Mouse (Mus musculus) neural tube, embryonic 12.5 days (tissue): Measurements from ENCODE around the gene Tnfaip1. TPM values are rescaled to one million over a fixed set of nuclear protein-coding genes. Genes with fewer than 3 reads are reported as not detected.

Source experiments
- ATAC-seq: fragments of 200-750 bp; cut with Nextera tagmentation; 2 replicates; pipeline ENCODE4 v1.8.0; 2017; ENCODE audit warnings: low read depth, mild to moderate bottlenecking, moderate TSS enrichment, moderate library complexity; ENCODE audit not compliant: low FRiP score
- H3K27ac ChIP-seq: fragments of 300-500 bp; sonication (generic); 2 replicates; pipeline ENCODE4 v1.5.1; 2016
- H3K27me3 ChIP-seq: fragments of 300-500 bp; sonication (generic); replicated peaks from 2 replicates; pipeline ENCODE4 v1.6.1; 2016; ENCODE audit warnings: mild to moderate bottlenecking
- H3K36me3 ChIP-seq: fragments of 300-500 bp; sonication (generic); 2 replicates; pipeline ENCODE4 v1.6.1; 2016; ENCODE audit warnings: mild to moderate bottlenecking
- H3K4me1 ChIP-seq: fragments of 300-500 bp; sonication (generic); 2 replicates; pipeline ENCODE4 v1.6.1; 2016
- H3K4me2 ChIP-seq: fragments of 300-500 bp; sonication (generic); replicated peaks from 2 replicates; pipeline ENCODE4 v1.6.1; 2016; ENCODE audit warnings: mild to moderate bottlenecking
- H3K4me3 ChIP-seq: fragments of 300-500 bp; sonication (generic); 2 replicates; pipeline ENCODE4 v1.5.1; 2016
- H3K9ac ChIP-seq: fragments of 300-500 bp; sonication (generic); 2 replicates; pipeline ENCODE4 v1.6.1; 2016; ENCODE audit warnings: mild to moderate bottlenecking
- H3K9me3 ChIP-seq: fragments of 300-500 bp; sonication (generic); 2 replicates; pipeline ENCODE4 v1.6.1; 2016; ENCODE audit warnings: mild to moderate bottlenecking
- WGBS: fragments of 180-500 bp; shearing (Covaris S2); methylation state at CpG from one replicate; pipeline ENCODE4 v1.1.7; 2016; 5-methylcytosine and 5-hydroxymethylcytosine counted together
- polyA plus RNA-seq: library from polyadenylated mRNA; unstranded; fragments of >200 nt; fragmentation: Nextera tagmentation; extraction: Ambion mirVana; gene quantifications from 2 replicates; pipeline ENCODE4 v1.2.1, GENCODE M21; 2016

Tnfaip1 gene
- polyA plus RNA-seq, 1 experiment from 2014 or later, result 58.0 TPM

DNA sequence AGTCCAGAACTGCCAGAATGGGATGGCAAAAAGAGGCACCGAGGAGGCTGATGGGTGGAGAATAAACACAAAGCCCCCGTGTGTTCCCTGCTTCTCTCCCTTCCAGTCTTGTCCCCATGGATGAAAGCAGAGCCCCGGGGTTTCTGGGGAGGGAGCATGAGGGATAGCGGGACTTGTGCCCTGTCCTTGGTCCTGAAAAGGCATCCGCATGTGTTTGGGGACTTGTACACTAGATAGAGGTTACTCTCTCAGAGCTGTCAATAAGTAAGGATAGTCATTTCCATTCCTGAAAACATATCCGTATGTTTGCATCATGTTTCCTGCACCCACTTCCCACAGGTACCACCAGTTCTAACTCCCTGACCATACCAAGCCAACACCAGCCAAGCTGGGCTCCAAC is 40.2 kb downstream of the Tnfaip1 start:
- H3K27ac ChIP-seq, result no peak overlapping the region
- H3K27me3 ChIP-seq, result peaks cover 41% of the 10 kb centered on the region
- H3K9ac ChIP-seq, result peak overlapping the region; percentile 26; the same call in 1 of the 2 replicates
- H3K4me3 ChIP-seq, result peak overlapping the region; percentile 74; the same call in 1 of the 2 replicates
- H3K36me3 ChIP-seq, result no peaks in the 10 kb centered on the region
- no peaks in the 10 kb centered on the region for H3K9me3 ChIP-seq
- H3K4me2 ChIP-seq, result peak overlapping the region; percentile 94
- peaks cover 18% of the 10 kb centered on the region for H3K4me1 ChIP-seq
- no peak for ATAC-seq
- WGBS, result 6% methylated on average over 6 of the region's 6 CpGs

DNA sequence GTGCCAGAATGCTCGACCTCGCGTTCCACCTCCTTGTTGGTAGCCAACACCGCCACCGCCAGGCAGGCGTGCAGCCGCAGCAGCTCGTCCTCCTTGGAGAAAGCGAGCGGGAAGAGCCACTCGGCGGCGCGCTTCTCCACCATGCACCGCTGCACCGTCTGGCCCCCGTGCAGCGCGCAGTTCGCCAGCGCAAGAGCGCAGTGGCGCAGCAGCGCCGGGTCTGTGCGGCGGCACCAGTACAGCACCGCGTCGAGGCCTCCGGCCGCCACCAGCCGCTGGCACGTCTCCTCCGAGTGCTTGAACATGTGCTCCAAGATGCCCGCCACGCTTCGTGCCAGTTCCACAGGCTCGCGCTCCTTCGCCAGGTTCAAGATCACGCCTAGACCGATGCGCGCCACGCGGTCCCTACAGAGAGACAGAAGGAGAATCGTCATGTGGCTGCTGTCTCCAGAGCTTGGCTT is 45.3 kb downstream of the Tnfaip1 start:
- Histone ChIP-seq H3K27ac (no peak overlapping the region), H3K27me3 (peaks cover 57% of the 10 kb centered on the region)

DNA sequence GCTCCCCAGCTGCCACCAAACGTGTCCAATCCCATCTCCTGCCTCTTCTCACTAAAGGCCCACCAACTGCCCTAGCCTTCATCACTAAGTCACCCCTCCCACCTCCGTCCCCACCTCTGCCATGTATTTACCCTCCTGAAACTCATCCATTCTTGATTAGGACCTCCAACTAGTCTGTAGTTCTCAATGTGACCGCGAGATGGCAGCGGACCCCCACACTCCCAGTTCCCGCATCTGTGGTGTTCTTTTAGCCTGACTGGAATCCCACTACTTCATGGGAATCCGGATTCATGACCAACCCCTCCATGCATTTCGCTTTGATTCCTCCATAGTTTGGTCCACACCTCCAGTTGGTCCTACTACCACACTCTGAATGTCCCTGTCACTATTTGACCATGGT is 48.0 kb downstream of the Tnfaip1 start:
- no peak overlapping the region for H3K9ac ChIP-seq
- H3K9me3 ChIP-seq, result no peaks in the 10 kb centered on the region
- H3K27ac ChIP-seq, result no peak overlapping the region
- WGBS, result 2% methylated on average over 8 of the region's 8 CpGs
- H3K4me1 ChIP-seq, result peaks cover 11% of the 10 kb centered on the region
- no peak for ATAC-seq
- H3K27me3 ChIP-seq, result peaks cover 54% of the 10 kb centered on the region
- peaks cover 21% of the 10 kb centered on the region for H3K36me3 ChIP-seq
- no peak overlapping the region for H3K4me2 ChIP-seq
- H3K4me3 ChIP-seq, result no peak overlapping the region

More for the DNA sequence above, 45.3 kb downstream of the Tnfaip1 start:
- H3K4me1 ChIP-seq, result peaks cover 14% of the 10 kb centered on the region
- ATAC-seq, result 0 out of 2 replicates have a peak, but pooled peaks have one; percentile 48
- H3K36me3 ChIP-seq, result peaks cover 17% of the 10 kb centered on the region
- 0 out of 2 replicates have a peak overlapping the region, but pooled peaks have one; percentile 48 for H3K9ac ChIP-seq
- WGBS, result 11% methylated on average over 48 of the region's 48 CpGs
- H3K4me2 ChIP-seq, result peak overlapping the region; percentile 58
- H3K4me3 ChIP-seq, result peak overlapping the region; percentile 21
- H3K9me3 ChIP-seq, result no peaks in the 10 kb centered on the region

DNA sequence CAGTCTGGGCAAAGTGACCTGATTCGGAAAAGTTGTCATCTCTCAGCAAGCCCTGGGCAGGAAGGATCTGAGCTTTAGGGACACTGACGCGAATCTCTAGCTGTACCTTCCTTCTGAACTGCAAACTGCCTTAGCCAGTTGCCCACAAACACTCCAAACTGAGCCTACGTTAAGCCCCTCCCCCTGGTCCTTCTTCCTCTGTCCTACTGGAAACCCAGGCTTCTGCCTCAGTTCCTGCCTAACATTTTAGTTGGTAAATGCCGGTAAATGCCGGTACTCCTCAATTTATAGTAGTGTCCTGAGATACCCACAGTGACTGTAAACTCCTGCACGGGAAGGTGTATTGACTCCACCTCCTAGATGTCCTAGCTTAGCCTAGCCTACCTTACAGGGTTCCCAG is 52.5 kb downstream of the Tnfaip1 start:
- Histone ChIP-seq H3K27ac (no peak overlapping the region), H3K27me3 (peaks cover 21% of the 10 kb centered on the region), H3K36me3 (peaks cover 47% of the 10 kb centered on the region), H3K4me1 (no peaks in the 10 kb centered on the region), H3K4me2 (no peak overlapping the region), H3K9me3 (no peaks in the 10 kb centered on the region), H3K4me3 (no peak overlapping the region), H3K9ac (no peak overlapping the region)
- 62% methylated on average over 7 of the region's 7 CpGs for WGBS
- no peak for ATAC-seq

DNA sequence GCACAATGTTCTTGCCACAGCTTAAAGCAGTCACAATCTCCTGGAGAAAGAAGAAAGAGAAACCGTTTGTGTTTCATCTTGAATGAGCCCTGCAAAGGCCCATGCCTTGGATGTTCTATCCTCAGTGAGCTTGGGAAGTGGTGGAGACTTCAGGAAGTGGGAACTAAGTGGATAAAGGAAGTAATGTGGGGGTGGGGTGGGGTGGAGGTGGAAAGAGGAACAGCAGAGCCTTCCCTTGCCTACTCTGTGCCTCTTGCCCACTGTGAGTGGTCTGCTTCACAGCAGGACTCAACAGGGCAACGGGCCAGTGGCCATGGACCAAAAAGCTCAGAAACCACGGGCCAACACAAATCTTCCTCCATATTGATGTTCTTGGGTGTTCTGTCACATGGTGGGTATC is 60.8 kb downstream of the Tnfaip1 start:
- ATAC-seq, result no peak
- H3K4me1 ChIP-seq, result no peaks in the 10 kb centered on the region
- no peak overlapping the region for H3K4me3 ChIP-seq
- no peaks in the 10 kb centered on the region for H3K27me3 ChIP-seq
- H3K4me2 ChIP-seq, result no peak overlapping the region
- no peaks in the 10 kb centered on the region for H3K9me3 ChIP-seq
- WGBS, result 81% methylated on average over 3 of the region's 3 CpGs
- no peak overlapping the region for H3K9ac ChIP-seq
- H3K36me3 ChIP-seq, result peaks cover 38% of the 10 kb centered on the region; the same call in 1 of the 2 replicates
- H3K27ac ChIP-seq, result no peak overlapping the region

Other genes starting within 250 kb of the Tnfaip1 start
- gene BC030499, start 245.5 kb downstream of the Tnfaip1 start, polyA plus RNA-seq, result 0.20 and 0.52 TPM in 2 replicates
- gene Spag5, start 234.8 kb downstream of the Tnfaip1 start, polyA plus RNA-seq, result 33.6 and 34.2 TPM in 2 replicates
- gene Aldoc, start 213.4 kb downstream of the Tnfaip1 start, polyA plus RNA-seq, result 16.8 and 17.2 TPM in 2 replicates
- 66.4 and 73.6 TPM in 2 replicates for gene Pigs, start 207.9 kb downstream of the Tnfaip1 start, polyA plus RNA-seq
- gene Unc119, start 192.8 kb downstream of the Tnfaip1 start, polyA plus RNA-seq, result 80.8 and 89.3 TPM in 2 replicates
- not detected in 2 replicates for gene Foxn1, start 149.8 kb downstream of the Tnfaip1 start, polyA plus RNA-seq
- gene Slc13a2, start 114.1 kb downstream of the Tnfaip1 start, polyA plus RNA-seq, result not detected in 2 replicates
- 17.5 and 17.6 TPM in 2 replicates for gene Slc46a1, start 70.6 kb downstream of the Tnfaip1 start, polyA plus RNA-seq
- gene Sarm1, start 38.6 kb downstream of the Tnfaip1 start, polyA plus RNA-seq, result 35.0 and 37.0 TPM in 2 replicates
- gene Vtn, start 37.2 kb downstream of the Tnfaip1 start, polyA plus RNA-seq, result 109 and 116 TPM in 2 replicates
- not detected in 2 replicates for gene Sebox, start 32.9 kb downstream of the Tnfaip1 start, polyA plus RNA-seq
- 88.4 and 93.1 TPM in 2 replicates for gene Tmem199, start 24.2 kb downstream of the Tnfaip1 start, polyA plus RNA-seq
- 184 and 186 TPM in 2 replicates for gene Poldip2, start 24.1 kb downstream of the Tnfaip1 start, polyA plus RNA-seq
- 102 and 110 TPM in 2 replicates for gene Ift20, start within 50 bp of the Tnfaip1 start, polyA plus RNA-seq
- gene Tmem97, start 14.4 kb upstream of the Tnfaip1 start, polyA plus RNA-seq, result 39.5 and 40.7 TPM in 2 replicates
- 24.7 and 28.2 TPM in 2 replicates for gene Nlk, start 161.0 kb upstream of the Tnfaip1 start, polyA plus RNA-seq
- 31.3 and 35.3 TPM in 2 replicates for gene Ccnq, start 215.4 kb upstream of the Tnfaip1 start, polyA plus RNA-seq